In genomic region chr11:77491502-77492291, GRCm38 (mm10) we compare ENCODE assay signal across 8 mouse cellular contexts. TPM values are rescaled to one million over a fixed set of nuclear protein-coding genes. Genes with fewer than 3 reads are reported as not detected.
DNase-seq lines count a peak whose midpoint lies in the region; ATAC-seq and TF ChIP-seq lines count a peak whose summit lies in the region.

No protein-coding gene starts in this region.

- CTCF ChIA-PET in Patski (lab: Charles Lee), result interaction anchor here (0.7 to 3.4 kb wide), 11 partner anchors 8 to 135 kb away, joined by 3 to 13 read pairs (median 4); no protein-coding TSS in a partner anchor

- peak; percentile 33 for ATAC-seq in Patski
- ATAC-seq in embryonic facial prominence, embryonic 13.5 days (ENCODE audit: insufficient number of reproducible peaks, insufficient read depth, low FRiP score, low TSS enrichment, low read depth), result 0 out of 2 replicates have a peak, but pooled peaks have one; percentile 43
- peak; percentile 56 for ATAC-seq in heart, embryonic 15.5 days (replicated peaks; ENCODE audit: insufficient number of reproducible peaks, insufficient read depth, low FRiP score, low read depth)
- ATAC-seq in megakaryocyte progenitor cell, adult 5-6 weeks (replicated peaks; ENCODE audit: poor library complexity), result peak; percentile 15
- peak; percentile 66 for ATAC-seq in stomach, postnatal 0 days (ENCODE audit: low FRiP score, low TSS enrichment)

- H3K27ac ChIP-seq in embryonic facial prominence, embryonic 13.5 days, result peak overlapping the region; percentile 95
- H3K27ac ChIP-seq in heart, embryonic 15.5 days, result peak overlapping the region; percentile 95
- peak overlapping the region; percentile 95 for H3K27ac ChIP-seq in stomach, postnatal 0 days (replicated peaks)

- peak; percentile 41 for TF ChIP-seq EP300 in stomach, postnatal 0 days (optimal IDR thresholded peaks at IDR 0.05)

- 0% methylated on average over 23 of the region's 23 CpGs for WGBS in embryonic facial prominence, embryonic 13.5 days
- under 1% methylated on average over 23 of the region's 23 CpGs for WGBS in heart, embryonic 15.5 days
- WGBS in stomach, postnatal 0 days, result 1% methylated on average over 22 of the region's 23 CpGs

- peak overlapping the region; percentile 97 for H3K4me3 ChIP-seq in embryonic facial prominence, embryonic 13.5 days
- peak overlapping the region; percentile 91 for H3K4me3 ChIP-seq in heart, embryonic 15.5 days
- H3K4me3 ChIP-seq in stomach, postnatal 0 days (ENCODE audit: low read depth, low read length), result peak overlapping the region; percentile 53

- peak; percentile 79 to 80 for DNase-seq in frontal cortex, adult 2 months (ENCODE audit: extremely low spot score in 1 of 2, low spot score in 1 of 2)
- no peak for DNase-seq in frontal cortex, postnatal 25 days (ENCODE audit: low spot score in 2 of 2)
- DNase-seq in Patski (ENCODE audit: low read depth, low spot score), result no peak
- peak; percentile 83 to 89 for DNase-seq in kidney, postnatal 4 days
- peak; percentile 78 for DNase-seq in stomach, postnatal 0 days (ENCODE audit: low spot score)

- peak overlapping the region; percentile 74 for H3K9ac ChIP-seq in embryonic facial prominence, embryonic 13.5 days
- H3K9ac ChIP-seq in heart, embryonic 15.5 days, result peak overlapping the region; percentile 93
- peak overlapping the region; percentile 45 for H3K9ac ChIP-seq in stomach, postnatal 0 days (ENCODE audit: low read length)

- H3K9me3 ChIP-seq in embryonic facial prominence, embryonic 13.5 days, result no peaks in the 10 kb centered on the region
- H3K9me3 ChIP-seq in heart, embryonic 15.5 days (replicated peaks), result no peaks in the 10 kb centered on the region
- H3K9me3 ChIP-seq in stomach, postnatal 0 days (ENCODE audit: control insufficient read depth, low read length), result no peaks in the 10 kb centered on the region

- H3K27me3 ChIP-seq in Patski, result no peaks in the 10 kb centered on the region
- no peaks in the 10 kb centered on the region for H3K27me3 ChIP-seq in embryonic facial prominence, embryonic 13.5 days
- no peaks in the 10 kb centered on the region for H3K27me3 ChIP-seq in heart, embryonic 15.5 days
- H3K27me3 ChIP-seq in stomach, postnatal 0 days (ENCODE audit: control insufficient read depth, insufficient read depth, low read length), result no peaks in the 10 kb centered on the region

- no peak for TF ChIP-seq CTCF in Patski (IDR thresholded peaks at IDR 0.05)
- no peak for TF ChIP-seq CTCF in stomach, postnatal 0 days (IDR thresholded peaks at IDR 0.05; ENCODE audit: low read depth)

- H3K4me2 ChIP-seq in embryonic facial prominence, embryonic 13.5 days, result peak overlapping the region; percentile 90
- H3K4me2 ChIP-seq in heart, embryonic 15.5 days, result peak overlapping the region; percentile 93
- peak overlapping the region; percentile 91 for H3K4me2 ChIP-seq in stomach, postnatal 0 days (replicated peaks; ENCODE audit: low read depth)

- peaks cover 67% of the 10 kb centered on the region for H3K4me1 ChIP-seq in embryonic facial prominence, embryonic 13.5 days
- H3K4me1 ChIP-seq in heart, embryonic 15.5 days (replicated peaks), result peaks cover 76% of the 10 kb centered on the region
- peaks cover 18% of the 10 kb centered on the region for H3K4me1 ChIP-seq in stomach, postnatal 0 days (replicated peaks; ENCODE audit: control insufficient read depth, insufficient read depth)

- in situ Hi-C loops in Patski (cut with MboI; ENCODE audit: low pct_unique_long_range_greater_than_20kb), result no loop called here

- no peaks in the 10 kb centered on the region for H3K36me3 ChIP-seq in embryonic facial prominence, embryonic 13.5 days
- no peaks in the 10 kb centered on the region for H3K36me3 ChIP-seq in heart, embryonic 15.5 days
- no peaks in the 10 kb centered on the region for H3K36me3 ChIP-seq in stomach, postnatal 0 days (ENCODE audit: control insufficient read depth, insufficient read depth, low read length)

- POLR2A ChIA-PET in Patski (lab: Charles Lee), result interaction anchor here (0.7 to 2.1 kb wide), 6 partner anchors 9 to 60 kb away, joined by 3 to 7 read pairs (median 4); no protein-coding TSS in a partner anchor

RNA-seq across cellular contexts. Expression of gene Git1, which starts 1.7 kb away (rescaled TPM):
- 196 and 197 TPM in 2 replicates for polyA plus RNA-seq in frontal cortex, adult 2 months (2012; rRNA removed)
- 76.8 TPM for polyA plus RNA-seq in Patski (2021)
- polyA plus RNA-seq in embryonic facial prominence, embryonic 13.5 days (2015; fragmentation: Nextera tagmentation; extraction: Ambion mirVana), result 10.8 and 11.1 TPM in 2 replicates
- 6.8 and 10.0 TPM in 2 replicates for polyA plus RNA-seq in heart, embryonic 15.5 days (2015; fragmentation: Nextera tagmentation; extraction: Ambion mirVana)
- 24.3 and 27.6 TPM in 2 replicates for total RNA-seq in megakaryocyte progenitor cell, adult 5-6 weeks (2015)
- 14.5 and 17.1 TPM in 2 replicates for total RNA-seq in megakaryocyte progenitor cell, adult 5-6 weeks (2017)
- 5.9 and 7.9 TPM in 2 replicates for polyA plus RNA-seq in stomach, postnatal 0 days (2015; fragmentation: Nextera tagmentation; extraction: Ambion mirVana)

RNA-seq across cellular contexts. Expression of gene Ankrd13b, which starts 2.2 kb away (rescaled TPM):
- 140 and 156 TPM in 2 replicates for polyA plus RNA-seq in frontal cortex, adult 2 months (2012; rRNA removed)
- polyA plus RNA-seq in Patski (2021), result 30.0 TPM
- polyA plus RNA-seq in embryonic facial prominence, embryonic 13.5 days (2015; fragmentation: Nextera tagmentation; extraction: Ambion mirVana), result 8.5 and 10.4 TPM in 2 replicates
- 3.2 and 4.9 TPM in 2 replicates for polyA plus RNA-seq in heart, embryonic 15.5 days (2015; fragmentation: Nextera tagmentation; extraction: Ambion mirVana)
- 10.0 and 10.4 TPM in 2 replicates for total RNA-seq in megakaryocyte progenitor cell, adult 5-6 weeks (2015)
- 5.7 and 6.0 TPM in 2 replicates for total RNA-seq in megakaryocyte progenitor cell, adult 5-6 weeks (2017)
- polyA plus RNA-seq in stomach, postnatal 0 days (2015; fragmentation: Nextera tagmentation; extraction: Ambion mirVana), result 2.4 and 3.0 TPM in 2 replicates

RNA-seq across cellular contexts. Expression of gene Abhd15, which starts 23.2 kb away (rescaled TPM):
- polyA plus RNA-seq in frontal cortex, adult 2 months (2012; rRNA removed), result 0.48 and 0.66 TPM in 2 replicates
- 0.15 TPM for polyA plus RNA-seq in Patski (2021)
- polyA plus RNA-seq in embryonic facial prominence, embryonic 13.5 days (2015; fragmentation: Nextera tagmentation; extraction: Ambion mirVana), result 2.0 and 2.2 TPM in 2 replicates
- polyA plus RNA-seq in heart, embryonic 15.5 days (2015; fragmentation: Nextera tagmentation; extraction: Ambion mirVana), result 2.2 and 4.5 TPM in 2 replicates
- total RNA-seq in megakaryocyte progenitor cell, adult 5-6 weeks (2015), result 3.2 and 3.4 TPM in 2 replicates
- 3.6 and 4.6 TPM in 2 replicates for total RNA-seq in megakaryocyte progenitor cell, adult 5-6 weeks (2017)
- polyA plus RNA-seq in stomach, postnatal 0 days (2015; fragmentation: Nextera tagmentation; extraction: Ambion mirVana), result 1.8 and 1.9 TPM in 2 replicates

RNA-seq across cellular contexts. Expression of gene Trp53i13, which starts 24.1 kb away (rescaled TPM):
- 7.5 and 8.6 TPM in 2 replicates for polyA plus RNA-seq in frontal cortex, adult 2 months (2012; rRNA removed)
- polyA plus RNA-seq in Patski (2021), result 20.5 TPM
- 54.7 and 55.2 TPM in 2 replicates for polyA plus RNA-seq in embryonic facial prominence, embryonic 13.5 days (2015; fragmentation: Nextera tagmentation; extraction: Ambion mirVana)
- polyA plus RNA-seq in heart, embryonic 15.5 days (2015; fragmentation: Nextera tagmentation; extraction: Ambion mirVana), result 26.3 and 32.2 TPM in 2 replicates
- 1.7 and 2.0 TPM in 2 replicates for total RNA-seq in megakaryocyte progenitor cell, adult 5-6 weeks (2015)
- 1.7 and 8.2 TPM in 2 replicates for total RNA-seq in megakaryocyte progenitor cell, adult 5-6 weeks (2017)
- polyA plus RNA-seq in stomach, postnatal 0 days (2015; fragmentation: Nextera tagmentation; extraction: Ambion mirVana), result 19.5 and 20.9 TPM in 2 replicates

RNA-seq across cellular contexts. Expression of gene Gm10392, which starts 27.3 kb away (rescaled TPM):
- polyA plus RNA-seq in frontal cortex, adult 2 months (2012; rRNA removed), result not detected in 2 replicates
- not detected for polyA plus RNA-seq in Patski (2021)
- not detected in 2 replicates for polyA plus RNA-seq in embryonic facial prominence, embryonic 13.5 days (2015; fragmentation: Nextera tagmentation; extraction: Ambion mirVana)
- polyA plus RNA-seq in heart, embryonic 15.5 days (2015; fragmentation: Nextera tagmentation; extraction: Ambion mirVana), result 0.13 TPM in 1 of 2 replicates, not detected in the other
- 0.32 TPM in 1 of 2 replicates, not detected in the other for total RNA-seq in megakaryocyte progenitor cell, adult 5-6 weeks (2015)
- 0.41 and 1.2 TPM in 2 replicates for total RNA-seq in megakaryocyte progenitor cell, adult 5-6 weeks (2017)
- 0.06 and 0.07 TPM in 2 replicates for polyA plus RNA-seq in stomach, postnatal 0 days (2015; fragmentation: Nextera tagmentation; extraction: Ambion mirVana)

Comparison
In these comparisons a context has a peak if more than half of its experiments do, and no peak if none do; other contexts are left out.
1. DNase-seq: peak in frontal cortex, adult 2 months (2 of 2), kidney, postnatal 4 days (2 of 2) and stomach, postnatal 0 days (single experiment); none in frontal cortex, postnatal 25 days (0 of 2) and Patski (single experiment).
2. ATAC-seq: peak in every context shown above with its lines; median percentile 66 in stomach, postnatal 0 days; 56 in heart, embryonic 15.5 days; 43 in embryonic facial prominence, embryonic 13.5 days; 33 in Patski; 15 in megakaryocyte progenitor cell, adult 5-6 weeks.
3. Peak in every context shown above with its lines, with median percentiles within 50 percentile points of each other: H3K27ac ChIP-seq, H3K4me2 ChIP-seq, H3K4me3 ChIP-seq and H3K9ac ChIP-seq.